Mouse (Mus musculus): Measurements from ENCODE around the gene Gsk3a. TPM values are rescaled to one million over a fixed set of nuclear protein-coding genes. Genes with fewer than 3 reads are reported as not detected.

Gsk3a gene
- total and polyA plus RNA-seq, 2 experiments from 2014 or later = 21.0 to 150 TPM

GRCm38 (mm10) chr7:25221102-25221883 lies 16.4 kb downstream of the Gsk3a start, which contains the start of gene Zfp526:
TSS of gene Zfp526 (plus strand) at chr7:25221425.
- no peaks in the 10 kb centered on the region for H3K9me3 ChIP-seq (ENCODE audit: low read length)
- H3K36me3 ChIP-seq (ENCODE audit: insufficient read depth) = peaks cover 20% of the 10 kb centered on the region
- DNase-seq (peak; percentile 99), ATAC-seq (peak; percentile 98)
- H3K27ac ChIP-seq (ENCODE audit: low read depth, low read length) = peak within 1 kb of the TSS; percentile 88
- WGBS = under 1% methylated on average over 45 of the region's 45 CpGs
- peaks cover 12% of the 10 kb centered on the region for H3K4me1 ChIP-seq (ENCODE audit: insufficient read depth)
- peak within 1 kb of the TSS; percentile 79 for H3K9ac ChIP-seq
- TF ChIP-seq CTCF (IDR thresholded peaks at IDR 0.05; ENCODE audit: low read depth) = peak; percentile 33
- H3K4me3 ChIP-seq (ENCODE audit: low read depth, low read length) = peak within 1 kb of the TSS; percentile 67
- no peaks in the 10 kb centered on the region for H3K27me3 ChIP-seq (ENCODE audit: insufficient read depth, low read length)
- peak within 1 kb of the TSS; percentile 96 for H3K4me2 ChIP-seq (ENCODE audit: low read depth)

- TF ChIP-seq CTCF (IDR thresholded peaks at IDR 0.05; ENCODE audit: low read depth) = no peak
- peak; percentile 31 for DNase-seq
- no peak for ATAC-seq
- Histone ChIP-seq H3K4me3 (ENCODE audit: low read depth, low read length) (peak within 1 kb of the TSS; percentile 67), H3K9ac (peak within 1 kb of the TSS; percentile 79), H3K36me3 (ENCODE audit: insufficient read depth) (peaks cover 17% of the 10 kb centered on the region; the same call in 1 of the 2 replicates), H3K27ac (ENCODE audit: low read depth, low read length) (peak within 1 kb of the TSS; percentile 88), H3K27me3 (ENCODE audit: insufficient read depth, low read length) (no peaks in the 10 kb centered on the region), H3K4me2 (ENCODE audit: low read depth) (peak within 1 kb of the TSS; percentile 96), H3K9me3 (ENCODE audit: low read length) (no peaks in the 10 kb centered on the region), H3K4me1 (ENCODE audit: insufficient read depth) (peaks cover 12% of the 10 kb centered on the region)
- 6% methylated on average over 20 of the region's 20 CpGs for WGBS
Observed at GRCm38 (mm10) chr7:25220457-25221101, 17.1 kb downstream of the Gsk3a start, which contains the start of gene Dedd2. TSS of gene Dedd2 (minus strand) at chr7:25220615.

GRCm38 (mm10) chr7:25219756-25220456 lies 17.7 kb downstream of the Gsk3a start:
- no peak for TF ChIP-seq CTCF (IDR thresholded peaks at IDR 0.05; ENCODE audit: low read depth)
- Histone ChIP-seq H3K4me1 (ENCODE audit: insufficient read depth) (peaks cover 12% of the 10 kb centered on the region), H3K27me3 (ENCODE audit: insufficient read depth, low read length) (no peaks in the 10 kb centered on the region), H3K9ac (peak overlapping the region; percentile 76), H3K4me3 (ENCODE audit: low read depth, low read length) (peak overlapping the region; percentile 67), H3K27ac (ENCODE audit: low read depth, low read length) (peak overlapping the region; percentile 88), H3K9me3 (ENCODE audit: low read length) (no peaks in the 10 kb centered on the region), H3K4me2 (ENCODE audit: low read depth) (peak overlapping the region; percentile 96), H3K36me3 (ENCODE audit: insufficient read depth) (peaks cover 15% of the 10 kb centered on the region; the same call in 1 of the 2 replicates)
- DNase-seq = peak; percentile 95
- ATAC-seq = peak; percentile 47
- WGBS = 3% methylated on average over 31 of the region's 31 CpGs

- Histone ChIP-seq H3K4me1 (ENCODE audit: insufficient read depth) (peaks cover 12% of the 10 kb centered on the region), H3K4me2 (ENCODE audit: low read depth) (peak overlapping the region; percentile 96), H3K9ac (peak overlapping the region; percentile 76), H3K27me3 (ENCODE audit: insufficient read depth, low read length) (no peaks in the 10 kb centered on the region), H3K9me3 (ENCODE audit: low read length) (no peaks in the 10 kb centered on the region), H3K27ac (ENCODE audit: low read depth, low read length) (peak overlapping the region; percentile 88; the same call in 1 of the 2 replicates), H3K36me3 (ENCODE audit: insufficient read depth) (peaks cover 13% of the 10 kb centered on the region; the same call in 1 of the 2 replicates), H3K4me3 (ENCODE audit: low read depth, low read length) (peak overlapping the region; percentile 67)
- WGBS = 1% methylated on average over 16 of the region's 16 CpGs
- TF ChIP-seq CTCF (IDR thresholded peaks at IDR 0.05; ENCODE audit: low read depth) = no peak
- DNase-seq = no peak
- ATAC-seq = no peak
Observed at GRCm38 (mm10) chr7:25219416-25219750, 18.3 kb downstream of the Gsk3a start.

- Histone ChIP-seq H3K9ac (peak overlapping the region; percentile 76), H3K4me1 (ENCODE audit: insufficient read depth) (peaks cover 12% of the 10 kb centered on the region), H3K36me3 (ENCODE audit: insufficient read depth) (peaks cover 14% of the 10 kb centered on the region; the same call in 1 of the 2 replicates), H3K4me3 (ENCODE audit: low read depth, low read length) (peak overlapping the region; percentile 67), H3K27me3 (ENCODE audit: insufficient read depth, low read length) (no peaks in the 10 kb centered on the region), H3K27ac (ENCODE audit: low read depth, low read length) (peak overlapping the region; percentile 88; the same call in 1 of the 2 replicates), H3K9me3 (ENCODE audit: low read length) (no peaks in the 10 kb centered on the region), H3K4me2 (ENCODE audit: low read depth) (peak overlapping the region; percentile 96)
- WGBS = 1% methylated on average over 53 of the region's 53 CpGs
- ATAC-seq = no peak
- peak; percentile 33; the same call in 1 of the 2 replicates for TF ChIP-seq CTCF (IDR thresholded peaks at IDR 0.05; ENCODE audit: low read depth)
- peak; percentile 62 for DNase-seq
Observed at GRCm38 (mm10) chr7:25218705-25219415, 18.8 kb downstream of the Gsk3a start.
